Mouse (Mus musculus) heart, postnatal 10 days (tissue): ENCODE results near the gene Arid4b. TPM values are rescaled to one million over a fixed set of nuclear protein-coding genes. Genes with fewer than 3 reads are reported as not detected.

Experiments
- DNase-seq, 2 experiments: peaks; one replicate each; pipeline ENCODE4 v3.0.0; 2021
- intact Hi-C: fragments of 180-260 bp; cut with DNase I; formaldehyde crosslinking; loops from one replicate; pipeline ENCODE4 v1.15.1; 2025
- total RNA-seq, 2 experiments: library from RNA; stranded (reverse); gene quantifications; 2 replicates each; pipeline ENCODE4 v1.2.3; 2021

Arid4b gene
- total RNA-seq, 2 experiments from 2014 or later = 28.0 to 29.1 TPM

- no peak for DNase-seq
- intact Hi-C loops = loop anchor here (2.0 to 10.0 kb wide), 3 partner anchors 115 to 292 kb away; partner anchors contain the start of genes Arid4b and Ggps1
Measured at GRCm38 (mm10) chr13:14179669-14180068, 116.6 kb downstream of the Arid4b start.

- DNase-seq = no peak
- intact Hi-C loops = no loop called here
Measured at GRCm38 (mm10) chr13:14245946-14246345, 182.9 kb downstream of the Arid4b start.

Other genes starting within 250 kb of the Arid4b start
- gene B3galnt2, start 108.8 kb upstream of the Arid4b start, total RNA-seq = 10 to 100 TPM; 16.5 to 19.1 TPM
- 10 to 100 TPM; 25.8 to 26.7 TPM for gene Tbce, start 23.6 kb upstream of the Arid4b start, total RNA-seq
- gene Ggps1, start 256 bp downstream of the Arid4b start, total RNA-seq = 10 to 100 TPM; 31.8 to 35.8 TPM